Comparison of ENCODE assay signal across 9 mouse cellular contexts in genomic region chr6:129399945-129400344, GRCm38 (mm10). TPM values are rescaled to one million over a fixed set of nuclear protein-coding genes. Genes with fewer than 3 reads are reported as not detected.
DNase-seq lines count a peak whose midpoint lies in the region; ATAC-seq lines count a peak whose summit lies in the region.
"Had no signal": no experiment of that assay in that cellular context is flagged by ENCODE, and none has a peak within 500 bp of the region (broad histone marks: within the 10 kb centered on the region; RNA-seq: fewer than 3 reads in every experiment).

No protein-coding gene starts in this region.

- 0 out of 2 replicates have a peak, but pooled peaks cover 6% of the 10 kb centered on the region for H3K4me1 ChIP-seq in kidney, embryonic 16.5 days (ENCODE audit: insufficient read depth, low read length)
- H3K4me1 ChIP-seq in midbrain, embryonic 15.5 days: no peaks in the 10 kb centered on the region

- 47% methylated on average over 6 of the region's 6 CpGs for WGBS in kidney, embryonic 16.5 days
- 58% methylated on average over 6 of the region's 6 CpGs for WGBS in midbrain, embryonic 15.5 days

- no peak overlapping the region for H3K4me3 ChIP-seq in kidney, embryonic 16.5 days (ENCODE audit: low read length)
- no peak overlapping the region for H3K4me3 ChIP-seq in midbrain, embryonic 15.5 days

- no peak overlapping the region for H3K4me2 ChIP-seq in kidney, embryonic 16.5 days (replicated peaks; ENCODE audit: low read depth, low read length)
- no peak overlapping the region for H3K4me2 ChIP-seq in midbrain, embryonic 15.5 days

- H3K9me3 ChIP-seq in kidney, embryonic 16.5 days (ENCODE audit: low read length): no peaks in the 10 kb centered on the region
- no peaks in the 10 kb centered on the region for H3K9me3 ChIP-seq in midbrain, embryonic 15.5 days

- no peak overlapping the region for H3K9ac ChIP-seq in kidney, embryonic 16.5 days (replicated peaks; ENCODE audit: low read length)
- H3K9ac ChIP-seq in midbrain, embryonic 15.5 days: no peak overlapping the region

- peak; percentile 43 for DNase-seq in kidney, adult 11 months
- peak; percentile 76 to 82 for DNase-seq in kidney, postnatal 25 days
- peak; percentile 15 to 25 for DNase-seq in lung, postnatal 4 days
- DNase-seq in cerebellum, adult 9-11 months: no peak
- no peak for DNase-seq in layer of hippocampus, adult 18-20 months (ENCODE audit: low spot score in 2 of 2)
- DNase-seq: spleen, adult 18-20 months had no signal

- H3K36me3 ChIP-seq in kidney, embryonic 16.5 days (ENCODE audit: insufficient read depth, low read length): no peaks in the 10 kb centered on the region
- no peaks in the 10 kb centered on the region for H3K36me3 ChIP-seq in midbrain, embryonic 15.5 days (replicated peaks)

- no peak overlapping the region for H3K27ac ChIP-seq in kidney, embryonic 16.5 days (ENCODE audit: low read length)
- H3K27ac ChIP-seq in midbrain, embryonic 15.5 days: no peak overlapping the region

- no peaks in the 10 kb centered on the region for H3K27me3 ChIP-seq in kidney, embryonic 16.5 days (ENCODE audit: insufficient read depth, low read length)
- H3K27me3 ChIP-seq in midbrain, embryonic 15.5 days (replicated peaks): no peaks in the 10 kb centered on the region

- ATAC-seq in kidney, embryonic 16.5 days (ENCODE audit: low FRiP score, low TSS enrichment): no peak
- ATAC-seq in granulocyte monocyte progenitor cell, adult 5-6 weeks (replicated peaks; ENCODE audit: poor library complexity, severe bottlenecking): peak; percentile 15; the same call in 1 of the 2 replicates
- ATAC-seq in midbrain, embryonic 15.5 days (replicated peaks): no peak

RNA-seq across cellular contexts. Expression of gene Clec1b, which starts 2.8 kb away (rescaled TPM):
- polyA plus RNA-seq in kidney, embryonic 16.5 days (2015; fragmentation: Nextera tagmentation; extraction: Ambion mirVana): 1.8 and 1.9 TPM in 2 replicates
- total RNA-seq in granulocyte monocyte progenitor cell, adult 5-6 weeks (2014; fragmentation: Nextera tagmentation): 2.0 TPM in 1 of 2 replicates, not detected in the other
- 0.21 TPM in 1 of 2 replicates, not detected in the other for total RNA-seq in granulocyte monocyte progenitor cell, adult 5-6 weeks (2017)
- not detected for total RNA-seq in layer of hippocampus, adult 18-20 months (2021)
- polyA plus RNA-seq in midbrain, embryonic 15.5 days (2015; fragmentation: Nextera tagmentation; extraction: Ambion mirVana): 0.97 and 1.6 TPM in 2 replicates

RNA-seq across cellular contexts. Expression of gene Clec9a, which starts 8.7 kb away (rescaled TPM):
- 0.41 and 0.54 TPM in 2 replicates for polyA plus RNA-seq in kidney, embryonic 16.5 days (2015; fragmentation: Nextera tagmentation; extraction: Ambion mirVana)
- not detected in 2 replicates for total RNA-seq in granulocyte monocyte progenitor cell, adult 5-6 weeks (2014; fragmentation: Nextera tagmentation)
- total RNA-seq in granulocyte monocyte progenitor cell, adult 5-6 weeks (2017): 0.60 TPM in 1 of 2 replicates, not detected in the other
- total RNA-seq in layer of hippocampus, adult 18-20 months (2021): not detected
- polyA plus RNA-seq in midbrain, embryonic 15.5 days (2015; fragmentation: Nextera tagmentation; extraction: Ambion mirVana): 0.19 and 0.35 TPM in 2 replicates

RNA-seq across cellular contexts. Expression of gene Clec12b, which starts 14.3 kb away (rescaled TPM):
- polyA plus RNA-seq in kidney, embryonic 16.5 days (2015; fragmentation: Nextera tagmentation; extraction: Ambion mirVana): 0.11 TPM in 1 of 2 replicates, not detected in the other
- not detected in 2 replicates for total RNA-seq in granulocyte monocyte progenitor cell, adult 5-6 weeks (2014; fragmentation: Nextera tagmentation)
- total RNA-seq in granulocyte monocyte progenitor cell, adult 5-6 weeks (2017): not detected in 2 replicates
- total RNA-seq in layer of hippocampus, adult 18-20 months (2021): not detected
- polyA plus RNA-seq in midbrain, embryonic 15.5 days (2015; fragmentation: Nextera tagmentation; extraction: Ambion mirVana): 0.14 and 0.37 TPM in 2 replicates

RNA-seq across cellular contexts. Expression of gene Clec1a, which starts 51.9 kb away (rescaled TPM):
- 11.3 and 12.8 TPM in 2 replicates for polyA plus RNA-seq in kidney, embryonic 16.5 days (2015; fragmentation: Nextera tagmentation; extraction: Ambion mirVana)
- total RNA-seq in granulocyte monocyte progenitor cell, adult 5-6 weeks (2014; fragmentation: Nextera tagmentation): not detected in 2 replicates
- not detected in 2 replicates for total RNA-seq in granulocyte monocyte progenitor cell, adult 5-6 weeks (2017)
- 1 to 10 TPM; 4.2 TPM for total RNA-seq in layer of hippocampus, adult 18-20 months (2021)
- polyA plus RNA-seq in midbrain, embryonic 15.5 days (2015; fragmentation: Nextera tagmentation; extraction: Ambion mirVana): 1.6 TPM in 2 replicates

RNA-seq across cellular contexts. Expression of gene Clec12a, which starts 57.5 kb away (rescaled TPM):
- 0.67 and 0.74 TPM in 2 replicates for polyA plus RNA-seq in kidney, embryonic 16.5 days (2015; fragmentation: Nextera tagmentation; extraction: Ambion mirVana)
- 318 and 331 TPM in 2 replicates for total RNA-seq in granulocyte monocyte progenitor cell, adult 5-6 weeks (2014; fragmentation: Nextera tagmentation)
- total RNA-seq in granulocyte monocyte progenitor cell, adult 5-6 weeks (2017): 549 and 684 TPM in 2 replicates
- total RNA-seq in layer of hippocampus, adult 18-20 months (2021): not detected
- polyA plus RNA-seq in midbrain, embryonic 15.5 days (2015; fragmentation: Nextera tagmentation; extraction: Ambion mirVana): 0.17 and 0.38 TPM in 2 replicates

Comparison
In these comparisons a context has a peak if more than half of its experiments do, and no peak if none do; other contexts are left out.
1. DNase-seq: peak in kidney, adult 11 months (single experiment), kidney, postnatal 25 days (2 of 2) and lung, postnatal 4 days (2 of 2); none in cerebellum, adult 9-11 months (single experiment) and layer of hippocampus, adult 18-20 months (0 of 2).